Mouse (Mus musculus) lung, postnatal 0 days (tissue): ENCODE data around the gene Gm9936.

Experiments
- CTCF ChIP-seq: IDR thresholded peaks from 2 replicates; pipeline ENCODE4 v1.5.1; 2016; ENCODE audit warnings: antibody characterized with exemption, mild to moderate bottlenecking
- EP300 ChIP-seq: IDR thresholded peaks from 2 replicates; pipeline ENCODE4 v1.6.1; 2016; ENCODE audit warnings: antibody characterized with exemption, mild to moderate bottlenecking, control low read depth

GRCm38 (mm10) chr5:114818124-114818523 lies 40.4 kb downstream of the Gm9936 start:
- TF ChIP-seq CTCF = no peak
- no peak for TF ChIP-seq EP300
